Mouse (Mus musculus): ENCODE measurements around the gene Pbrm1. TPM values are rescaled to one million over a fixed set of nuclear protein-coding genes. Genes with fewer than 3 reads are reported as not detected.

Gene Pbrm1
- 75.0 to 87.2 TPM (median 79.0 TPM) in 4 replicates for total RNA-seq (2023; ENCODE audit: inconsistent age)

DNA sequence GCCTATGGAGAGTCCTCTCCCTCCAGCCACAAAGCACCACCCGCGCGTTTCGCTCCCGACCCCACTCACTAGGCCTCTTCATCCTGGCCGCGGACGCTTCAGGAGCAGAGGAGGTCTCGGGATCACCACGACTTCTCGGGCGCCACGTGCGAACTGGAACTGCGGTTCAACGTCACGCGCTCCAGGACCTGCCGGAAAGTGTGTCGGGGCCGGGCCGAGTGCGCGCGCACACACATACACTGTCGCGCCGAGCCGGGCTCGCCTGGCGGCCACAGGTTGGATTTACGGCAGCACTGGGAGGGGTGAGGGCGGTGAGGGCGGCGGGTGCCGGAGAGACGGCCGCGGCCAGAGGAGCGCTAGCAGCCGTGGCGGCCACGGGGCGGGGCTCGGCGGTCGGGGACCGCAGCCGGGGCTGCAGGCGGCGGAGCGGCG, at the start of gene Pbrm1, which contains the start of gene Gnl3:
Pbrm1 (plus strand) TSS at position 279 of the 432 bp plus-strand sequence.
Gnl3 (minus strand) TSS at position 293 of the 432 bp plus-strand sequence.

DNA sequence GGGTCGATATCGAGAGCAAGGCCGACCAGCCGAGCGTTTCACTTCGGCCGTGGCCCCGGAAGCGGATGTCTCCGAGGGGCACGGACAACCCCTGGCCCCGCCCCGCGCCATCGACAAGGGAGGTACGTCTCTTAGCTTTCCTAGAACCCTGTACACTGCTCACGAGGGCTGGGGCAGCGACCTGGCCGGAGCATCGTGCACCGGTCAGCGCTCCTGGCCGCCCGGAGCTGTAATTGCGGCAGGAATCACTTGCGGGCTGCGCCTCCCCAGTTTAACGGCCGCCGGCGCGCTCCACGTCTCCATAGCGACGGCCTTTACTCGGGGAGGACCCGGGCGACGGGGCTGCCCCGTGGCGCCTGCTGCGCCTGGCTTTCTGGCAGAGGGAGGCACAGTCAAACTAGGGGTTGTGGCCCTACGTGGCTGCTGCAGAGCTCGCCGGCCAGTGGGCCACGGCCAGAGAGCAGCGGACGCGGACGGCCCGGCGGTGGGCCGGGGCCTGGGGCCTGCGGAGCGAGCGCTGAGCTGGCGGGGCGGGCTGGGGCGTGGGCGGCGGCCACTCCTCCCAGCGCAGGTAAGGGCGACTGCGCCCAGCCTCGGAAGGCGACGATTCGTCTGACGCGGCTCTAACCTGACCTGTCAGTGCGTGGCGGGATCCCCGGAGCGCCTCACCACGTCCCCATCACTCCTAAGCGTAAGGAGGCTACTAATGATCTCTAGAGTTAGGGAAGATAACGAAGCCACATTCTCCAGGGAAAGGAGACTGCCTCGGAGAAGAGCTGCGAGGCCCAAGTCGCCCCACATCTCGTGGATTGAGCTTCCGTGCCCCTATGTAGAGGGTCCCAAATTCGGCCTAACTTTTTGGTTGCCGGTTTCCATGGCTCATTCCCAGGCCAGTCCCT, 17.4 kb upstream of the Pbrm1 start, which contains the start of the genes Glt8d1 and Spcs1:
Glt8d1 (plus strand) TSS at position 94 of the 899 bp plus-strand sequence.
Spcs1 (minus strand) TSS at position 366 of the 899 bp plus-strand sequence.

DNA sequence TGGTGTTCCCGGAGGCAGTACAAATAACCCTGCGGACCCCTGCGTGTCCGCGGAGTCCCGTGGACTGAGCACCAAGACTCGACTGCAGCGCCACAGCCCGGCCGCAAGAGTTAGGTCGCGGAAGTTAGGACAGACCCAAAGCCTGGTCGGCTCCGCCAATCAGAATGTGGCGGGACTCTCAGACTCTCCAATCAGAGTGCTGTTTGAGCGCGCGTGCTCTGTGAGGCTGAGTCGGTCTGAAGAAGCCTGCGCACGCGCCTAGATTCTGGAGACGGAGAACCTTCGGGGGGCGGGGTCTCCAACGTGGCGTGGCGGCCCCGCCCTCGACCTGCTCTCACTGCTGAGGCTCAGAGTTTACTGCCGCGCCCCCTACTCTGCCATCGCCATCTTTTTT, 109.9 kb downstream of the Pbrm1 start, which contains the start of gene Smim4:
Smim4 (minus strand) TSS at position 131 of the 394 bp plus-strand sequence.

DNA sequence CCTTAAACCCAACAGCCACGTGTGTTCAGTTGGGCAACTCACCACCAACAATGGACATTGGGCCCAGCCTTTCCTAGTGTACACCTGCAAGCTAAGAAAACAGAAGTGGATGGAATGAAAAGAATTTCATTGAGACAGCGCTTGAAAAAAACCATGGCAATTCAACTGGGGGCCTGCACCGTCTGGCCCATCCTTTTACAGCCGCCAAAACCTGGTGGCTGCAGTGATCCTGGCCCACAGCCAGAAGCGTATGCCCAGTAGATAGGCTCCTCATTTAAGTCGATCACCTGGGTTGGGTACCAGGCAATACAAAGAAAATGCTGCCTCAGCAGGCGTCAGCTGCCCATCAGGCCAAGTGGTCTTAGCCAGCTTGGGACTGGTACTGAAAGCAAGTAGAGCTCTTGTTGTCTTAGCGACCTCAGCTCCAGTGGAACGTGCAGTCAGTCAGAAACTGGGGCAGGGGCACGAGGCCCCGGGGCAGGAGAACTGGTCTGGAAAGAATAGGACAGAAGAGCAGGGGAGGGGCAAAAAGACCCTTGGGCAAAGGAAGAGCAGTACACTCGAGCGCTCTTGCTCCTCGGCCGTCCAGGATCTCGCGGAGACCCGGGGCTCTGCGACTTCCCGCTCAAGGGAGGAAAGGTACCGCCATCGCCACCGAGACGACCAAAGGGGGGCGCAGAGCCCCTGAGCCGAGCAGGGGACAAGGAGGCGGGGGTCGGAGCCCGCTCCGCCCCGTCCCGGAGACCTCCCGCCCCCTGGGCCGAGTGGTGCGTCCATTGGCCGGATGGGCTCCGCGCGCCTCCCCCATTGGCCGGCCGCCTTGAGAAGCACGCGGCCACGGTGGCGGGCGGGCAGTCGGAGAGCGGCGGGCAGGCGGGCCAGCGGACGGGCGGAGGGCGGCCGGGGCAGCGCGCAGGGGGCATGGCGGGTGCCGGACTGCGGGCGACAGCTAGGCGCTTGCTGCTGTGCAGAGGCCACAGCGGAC, 111.6 kb downstream of the Pbrm1 start, which contains the start of gene Nt5dc2:
Nt5dc2 (plus strand) TSS at position 818 of the 985 bp plus-strand sequence.

DNA sequence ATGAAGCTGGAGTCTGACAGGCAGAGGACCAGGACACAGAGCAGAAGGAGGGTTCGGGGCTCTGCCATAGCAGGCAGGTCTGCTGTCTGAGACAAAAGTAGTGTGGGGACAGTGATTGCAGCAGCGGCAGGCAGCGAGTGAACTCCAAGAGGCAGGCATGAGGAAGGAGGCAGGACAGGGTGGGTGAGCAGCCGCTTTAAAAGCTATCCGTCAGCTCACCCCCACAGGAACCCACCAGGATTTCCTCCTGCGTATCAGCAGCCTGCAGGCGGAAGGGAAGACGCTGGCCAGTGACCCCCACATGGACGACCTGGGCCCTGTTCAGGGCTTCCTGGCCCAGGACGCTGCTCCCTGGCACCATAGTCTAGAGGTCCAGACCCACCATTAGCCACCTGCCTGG, 149.5 kb downstream of the Pbrm1 start, which contains the start of gene Stab1:
Stab1 (minus strand) TSS at position 217 of the 400 bp plus-strand sequence.

Other genes with a start within 250 kb of the Pbrm1 start
- gene Tmem110, start 193.5 kb upstream of the Pbrm1 start, total RNA-seq (2023; ENCODE audit: inconsistent age), result 18.3 to 21.2 TPM (median 18.4 TPM) in 4 replicates
- gene Mustn1, start 139.9 kb upstream of the Pbrm1 start, total RNA-seq (2023; ENCODE audit: inconsistent age), result 1.3 to 2.3 TPM (median 2.1 TPM) in 4 replicates
- gene Itih4, start 132.7 kb upstream of the Pbrm1 start, total RNA-seq (2023; ENCODE audit: inconsistent age), result 0.18 to 0.57 TPM (median 0.34 TPM) in 4 replicates
- gene Itih3, start 95.4 kb upstream of the Pbrm1 start, total RNA-seq (2023; ENCODE audit: inconsistent age), result not detected in 4 replicates
- not detected in 4 replicates for gene Itih1, start 75.8 kb upstream of the Pbrm1 start, total RNA-seq (2023; ENCODE audit: inconsistent age)
- gene Nek4, start 67.8 kb upstream of the Pbrm1 start, total RNA-seq (2023; ENCODE audit: inconsistent age), result 6.4 to 7.6 TPM (median 6.9 TPM) in 4 replicates
- gene Glt8d1, start 17.7 kb upstream of the Pbrm1 start, total RNA-seq (2023; ENCODE audit: inconsistent age), result 12.7 to 14.4 TPM (median 13.7 TPM) in 4 replicates
- gene Spcs1, start 17.5 kb upstream of the Pbrm1 start, total RNA-seq (2023; ENCODE audit: inconsistent age), result 65.2 to 95.5 TPM (median 75.3 TPM) in 4 replicates
- gene Gnl3, start within 50 bp of the Pbrm1 start, total RNA-seq (2023; ENCODE audit: inconsistent age), result 492 to 523 TPM (median 508 TPM) in 4 replicates
- gene Smim4, start 109.8 kb downstream of the Pbrm1 start, total RNA-seq (2023; ENCODE audit: inconsistent age), result 29.5 to 36.6 TPM (median 32.7 TPM) in 4 replicates
- 0.90 to 2.2 TPM (median 1.5 TPM) in 4 replicates for gene Nt5dc2, start 111.9 kb downstream of the Pbrm1 start, total RNA-seq (2023; ENCODE audit: inconsistent age)
- 0.60 to 1.9 TPM (median 0.69 TPM) in 4 replicates for gene Stab1, start 149.5 kb downstream of the Pbrm1 start, total RNA-seq (2023; ENCODE audit: inconsistent age)
- not detected in 4 replicates for gene Tnnc1, start 189.2 kb downstream of the Pbrm1 start, total RNA-seq (2023; ENCODE audit: inconsistent age)
- gene Nisch, start 197.8 kb downstream of the Pbrm1 start, total RNA-seq (2023; ENCODE audit: inconsistent age), result 333 to 346 TPM (median 340 TPM) in 4 replicates
- 0.16 to 0.21 TPM (median 0.21 TPM) in 3 of 4 replicates, not detected in the other for gene Sema3g, start 198.7 kb downstream of the Pbrm1 start, total RNA-seq (2023; ENCODE audit: inconsistent age)
- 13.3 to 16.2 TPM (median 15.3 TPM) in 4 replicates for gene Phf7, start 232.2 kb downstream of the Pbrm1 start, total RNA-seq (2023; ENCODE audit: inconsistent age)
- gene Bap1, start 232.3 kb downstream of the Pbrm1 start, total RNA-seq (2023; ENCODE audit: inconsistent age), result 117 to 125 TPM (median 123 TPM) in 4 replicates